Mouse (Mus musculus) megakaryocyte, embryonic 14.5 days (primary cell): ENCODE data around the gene Abca13. TPM values are rescaled to one million over a fixed set of nuclear protein-coding genes. Genes with fewer than 3 reads are reported as not detected.
"Not testable (repeated sequence)": the region's sequence is repeated elsewhere in the genome, so short reads cannot be mapped to it uniquely, and the experiment has no call there.

Source experiments
- H3K27me3 ChIP-seq: replicated peaks from 2 replicates; pipeline ENCODE3; 2012; ENCODE audit warnings: inconsistent platforms
- H3K36me3 ChIP-seq: replicated peaks from 2 replicates; pipeline ENCODE3; 2012; ENCODE audit warnings: low read length, inconsistent platforms, mixed read lengths
- H3K4me1 ChIP-seq: 2 replicates; pipeline ENCODE4 v1.6.1; 2012; ENCODE audit warnings: inconsistent platforms
- H3K4me3 ChIP-seq: replicated peaks from 2 replicates; pipeline ENCODE3; 2012; ENCODE audit warnings: moderate library complexity, mild to moderate bottlenecking, inconsistent platforms
- H3K9me3 ChIP-seq: 2 replicates; pipeline ENCODE4 v1.6.1; 2012; ENCODE audit warnings: inconsistent platforms
- FLI1 ChIP-seq: IDR thresholded peaks from 2 replicates; pipeline ENCODE4 v1.6.1; 2012; ENCODE audit warnings: low read length, inconsistent platforms, mixed read lengths
- GATA1 ChIP-seq: IDR thresholded peaks from 3 replicates; pipeline ENCODE4 v1.6.1; 2012; ENCODE audit warnings: mixed read lengths, low read length, inconsistent platforms, borderline replicate concordance
- polyA plus RNA-seq: library from polyadenylated mRNA; stranded (reverse); fragments of >175 nt; gene quantifications from 2 replicates; pipeline ENCODE4 v1.2.3, GENCODE M21; 2012; ENCODE audit warnings: low replicate concordance; ENCODE audit not compliant: insufficient read depth

Gene Abca13
- polyA plus RNA-seq, 1 experiment: not detected

DNA sequence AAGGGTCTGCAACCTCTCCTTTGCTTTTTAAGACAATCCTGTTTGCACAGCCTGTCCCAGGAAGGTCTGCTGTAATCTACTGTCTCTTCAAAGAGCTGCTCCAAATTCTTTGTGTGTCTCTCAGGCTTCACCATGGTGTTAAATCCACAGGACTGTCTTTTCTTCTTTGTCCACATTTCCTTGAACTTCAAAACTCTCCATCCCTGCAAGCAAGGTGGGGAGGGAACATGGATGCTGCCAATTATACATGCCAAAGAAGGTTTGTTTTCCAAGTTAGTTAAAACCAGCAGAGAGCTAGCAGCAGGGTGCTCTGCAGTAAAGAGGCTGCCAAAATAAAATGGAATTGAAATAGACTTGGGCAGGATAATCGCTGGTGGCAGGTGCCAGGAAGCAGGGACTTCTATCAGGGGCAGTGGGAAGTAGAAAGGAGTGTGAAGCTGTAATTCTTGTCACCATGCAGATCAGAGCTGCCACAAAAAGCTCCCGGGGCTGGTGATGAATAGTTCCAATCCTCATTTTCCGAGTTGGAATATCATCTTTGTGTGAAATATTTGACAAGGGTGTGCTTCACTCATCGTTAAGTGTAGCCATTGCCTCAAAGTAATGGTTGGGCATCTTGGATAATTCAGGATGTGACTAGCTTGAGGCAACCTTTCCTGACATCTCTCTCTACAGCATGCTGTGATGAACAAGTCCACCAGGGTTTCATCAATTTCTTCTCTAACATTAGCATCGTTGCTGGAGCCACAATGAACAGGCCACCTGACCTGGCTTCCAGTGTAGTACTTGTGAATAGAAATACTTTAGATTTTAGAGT, 308.8 kb downstream of the Abca13 start:
- no peaks in the 10 kb centered on the region for H3K36me3 ChIP-seq
- TF ChIP-seq FLI1: no peak
- TF ChIP-seq GATA1: no peak

DNA sequence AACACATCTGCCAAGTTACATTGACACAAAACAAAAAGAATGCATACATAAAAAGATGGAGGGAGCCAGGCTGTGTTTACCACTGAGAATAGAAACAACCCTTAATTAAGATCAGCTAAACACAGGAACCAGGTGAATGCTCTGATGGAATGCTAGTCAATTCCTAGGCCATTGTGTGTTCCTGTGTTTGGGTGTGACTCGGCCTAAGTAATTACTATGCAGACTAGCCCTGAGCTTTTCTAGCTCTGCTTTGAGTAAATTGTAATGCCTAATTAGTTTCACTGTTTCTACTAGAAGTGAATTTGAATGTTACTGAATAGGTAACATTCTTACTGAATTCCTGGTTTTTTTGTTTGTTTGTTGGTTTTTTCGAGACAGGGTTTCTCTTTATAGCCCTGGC, 323.2 kb downstream of the Abca13 start:
- not testable (repeated sequence) for H3K36me3 ChIP-seq, H3K4me1 ChIP-seq, H3K4me3 ChIP-seq, H3K9me3 ChIP-seq, H3K27me3 ChIP-seq

More for the DNA sequence above, 308.8 kb downstream of the Abca13 start:
- Histone ChIP-seq H3K9me3 (no peaks in the 10 kb centered on the region), H3K27me3 (no peaks in the 10 kb centered on the region), H3K4me3 (no peak overlapping the region), H3K4me1 (0 out of 2 replicates have a peak, but pooled peaks cover 4% of the 10 kb centered on the region)

DNA sequence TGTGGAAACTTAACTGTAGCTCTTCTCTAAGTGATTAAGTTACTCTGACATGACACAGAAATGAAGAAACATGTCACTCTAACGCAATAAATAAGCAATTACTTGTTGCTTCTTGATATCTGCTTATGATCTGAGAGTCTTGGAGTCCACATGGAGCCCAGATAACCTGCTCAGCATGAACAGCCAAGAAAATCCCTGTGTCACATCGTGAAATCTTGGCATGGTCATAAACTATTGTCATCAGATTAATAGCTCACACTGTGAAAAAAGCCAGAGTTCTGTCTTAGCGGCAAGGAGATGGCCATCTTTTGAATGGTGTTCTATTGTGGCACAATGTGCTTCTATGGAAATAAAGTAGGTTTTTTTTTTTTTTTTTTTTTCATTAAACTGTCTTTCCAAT, 336.8 kb downstream of the Abca13 start:
- Histone ChIP-seq H3K4me3 (no peak overlapping the region), H3K36me3 (no peaks in the 10 kb centered on the region), H3K9me3 (no peaks in the 10 kb centered on the region), H3K4me1 (peaks cover 35% of the 10 kb centered on the region), H3K27me3 (no peaks in the 10 kb centered on the region)
- TF ChIP-seq GATA1: no peak

DNA sequence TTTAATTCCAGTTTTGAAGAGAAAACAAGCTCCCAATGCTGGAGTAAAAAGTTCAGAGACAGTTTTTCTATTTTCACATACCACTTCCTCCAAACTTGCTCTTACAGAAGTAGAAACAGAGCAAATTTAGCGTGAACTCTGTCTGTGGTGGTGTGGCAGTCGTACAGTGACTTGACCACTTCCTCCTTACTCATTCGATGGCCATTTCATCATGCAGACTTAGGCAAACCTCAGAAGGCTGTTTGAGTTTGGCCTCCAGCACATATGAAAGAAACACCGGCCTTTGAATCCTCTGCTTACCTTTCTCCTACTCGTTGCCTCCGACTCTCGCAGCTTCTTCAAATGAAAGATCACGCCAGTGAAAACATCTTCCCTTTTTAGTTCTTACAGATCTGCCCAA, 340.0 kb downstream of the Abca13 start:
- H3K36me3 ChIP-seq: no peaks in the 10 kb centered on the region
- no peaks in the 10 kb centered on the region for H3K9me3 ChIP-seq
- peaks cover 30% of the 10 kb centered on the region for H3K4me1 ChIP-seq
- no peaks in the 10 kb centered on the region for H3K27me3 ChIP-seq
- H3K4me3 ChIP-seq: peak overlapping the region; percentile 68
- TF ChIP-seq GATA1: no peak
- TF ChIP-seq FLI1: no peak

DNA sequence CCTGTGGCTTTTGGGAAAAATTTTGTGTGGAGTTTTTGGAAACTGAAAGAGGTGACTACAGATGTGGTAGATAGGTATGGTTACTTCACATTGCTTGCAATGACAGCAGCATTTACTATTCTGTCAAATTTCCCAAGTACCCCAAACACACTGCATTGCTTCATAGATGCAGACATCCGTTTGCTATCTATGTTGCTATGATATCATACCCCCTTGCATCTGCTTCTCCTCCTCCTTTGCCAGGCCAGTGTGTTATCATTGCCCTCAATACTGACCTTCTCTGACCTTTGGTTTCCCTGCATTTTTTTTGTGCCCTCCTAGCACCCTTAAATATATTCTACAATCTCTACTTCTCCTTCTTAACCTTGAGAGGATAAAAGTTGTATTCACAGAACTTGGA, 341.4 kb downstream of the Abca13 start:
- Histone ChIP-seq H3K4me1 (peaks cover 37% of the 10 kb centered on the region), H3K4me3 (no peak overlapping the region), H3K9me3 (no peaks in the 10 kb centered on the region), H3K27me3 (no peaks in the 10 kb centered on the region), H3K36me3 (no peaks in the 10 kb centered on the region)
- TF ChIP-seq FLI1 (no peak), GATA1 (no peak)

DNA sequence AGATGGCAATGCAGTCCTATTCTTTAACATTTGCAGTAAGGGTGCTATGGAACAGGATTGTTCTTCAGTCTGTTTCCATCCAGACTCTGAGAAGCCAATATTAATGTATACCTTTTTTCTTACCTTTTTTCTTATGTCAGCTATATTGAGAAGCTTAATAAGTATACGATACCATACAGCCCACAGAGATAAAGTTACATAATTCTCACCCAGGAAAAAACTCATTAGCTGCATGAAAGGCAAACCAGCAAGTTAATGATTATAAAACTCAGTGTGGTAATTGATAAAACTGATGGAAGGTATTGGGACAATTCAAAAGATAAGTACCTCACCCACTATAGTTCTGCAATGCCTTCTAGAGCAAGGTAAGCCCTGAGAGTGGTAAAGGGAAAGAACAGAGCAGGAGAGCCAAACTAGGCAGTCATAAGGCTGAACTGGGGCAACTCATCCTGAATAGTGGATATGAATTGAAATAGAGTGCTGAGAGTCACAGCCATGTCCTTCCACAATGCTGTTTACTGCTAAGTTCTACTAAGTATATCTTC, 342.0 kb downstream of the Abca13 start:
- Histone ChIP-seq H3K9me3 (no peaks in the 10 kb centered on the region), H3K4me3 (no peak overlapping the region), H3K27me3 (no peaks in the 10 kb centered on the region), H3K4me1 (peaks cover 37% of the 10 kb centered on the region), H3K36me3 (no peaks in the 10 kb centered on the region)
- TF ChIP-seq FLI1: no peak
- TF ChIP-seq GATA1: no peak

DNA sequence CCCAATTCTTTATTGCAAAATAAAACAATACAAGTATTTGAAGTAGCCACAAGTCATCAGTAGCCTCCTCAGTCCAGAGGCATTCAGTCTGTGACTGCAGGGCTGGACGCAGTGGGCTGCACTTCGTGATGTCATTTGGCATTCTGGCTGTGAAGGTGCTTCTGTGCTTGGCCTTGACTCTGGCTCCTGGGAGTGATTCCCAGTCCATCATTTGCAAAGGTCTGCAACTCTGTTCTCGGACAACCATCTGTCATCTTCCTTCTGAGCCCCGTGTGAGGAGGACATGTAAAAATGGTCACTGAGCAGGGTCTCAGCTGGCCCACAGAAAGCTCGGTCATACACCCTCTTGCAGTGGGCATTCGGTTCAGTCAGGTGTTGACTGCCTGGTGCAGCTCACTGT, 345.1 kb downstream of the Abca13 start:
- H3K4me1 ChIP-seq: peaks cover 19% of the 10 kb centered on the region
- no peaks in the 10 kb centered on the region for H3K36me3 ChIP-seq
- H3K9me3 ChIP-seq: no peaks in the 10 kb centered on the region
- H3K4me3 ChIP-seq: no peak overlapping the region
- no peaks in the 10 kb centered on the region for H3K27me3 ChIP-seq
- TF ChIP-seq FLI1 (no peak), GATA1 (no peak)

DNA sequence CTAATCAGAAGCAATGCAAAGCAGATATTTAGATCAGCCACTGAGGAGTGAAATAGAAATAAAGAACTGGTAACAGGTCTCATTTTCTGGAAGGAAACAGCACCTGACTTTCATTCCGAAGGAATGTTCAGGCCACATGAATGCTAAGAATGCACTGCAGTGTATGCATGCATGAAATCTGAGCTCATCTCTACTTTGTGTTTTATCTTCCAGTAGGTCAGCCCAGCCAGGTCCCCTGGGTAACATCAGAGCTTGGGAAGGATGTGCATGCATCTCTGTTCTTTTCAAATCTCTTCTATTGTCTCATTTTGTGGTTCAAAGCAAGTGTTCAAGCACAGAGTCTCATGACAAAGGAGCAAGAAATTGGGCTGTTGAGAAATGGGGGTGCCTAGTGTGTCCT, 346.6 kb downstream of the Abca13 start:
- Histone ChIP-seq H3K4me1 (peaks cover 7% of the 10 kb centered on the region), H3K9me3 (no peaks in the 10 kb centered on the region), H3K4me3 (no peak overlapping the region), H3K36me3 (no peaks in the 10 kb centered on the region), H3K27me3 (no peaks in the 10 kb centered on the region)
- TF ChIP-seq GATA1 (no peak), FLI1 (no peak)

DNA sequence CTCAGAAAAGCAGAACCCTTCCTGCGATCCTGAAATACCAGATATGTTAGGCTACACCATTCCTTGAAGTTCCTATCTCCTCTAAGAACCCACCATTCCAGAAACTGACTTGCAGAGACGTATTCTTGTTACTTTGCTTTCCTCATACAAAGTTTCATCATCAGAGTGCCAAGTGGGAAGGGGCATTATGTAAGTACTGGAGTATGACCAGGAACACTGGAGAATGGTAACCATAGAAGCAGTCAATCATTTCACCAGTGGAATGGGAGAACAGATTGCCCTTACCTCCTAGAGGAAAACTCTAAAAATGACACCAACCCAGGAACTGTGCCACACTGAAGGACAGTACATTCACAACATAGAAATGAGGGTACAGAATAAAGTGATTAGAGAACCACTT, 368.3 kb downstream of the Abca13 start:
- no peaks in the 10 kb centered on the region for H3K4me1 ChIP-seq
- H3K27me3 ChIP-seq: no peaks in the 10 kb centered on the region
- TF ChIP-seq GATA1: no peak
- no peak overlapping the region for H3K4me3 ChIP-seq
- H3K9me3 ChIP-seq: no peaks in the 10 kb centered on the region
- H3K36me3 ChIP-seq: no peaks in the 10 kb centered on the region

DNA sequence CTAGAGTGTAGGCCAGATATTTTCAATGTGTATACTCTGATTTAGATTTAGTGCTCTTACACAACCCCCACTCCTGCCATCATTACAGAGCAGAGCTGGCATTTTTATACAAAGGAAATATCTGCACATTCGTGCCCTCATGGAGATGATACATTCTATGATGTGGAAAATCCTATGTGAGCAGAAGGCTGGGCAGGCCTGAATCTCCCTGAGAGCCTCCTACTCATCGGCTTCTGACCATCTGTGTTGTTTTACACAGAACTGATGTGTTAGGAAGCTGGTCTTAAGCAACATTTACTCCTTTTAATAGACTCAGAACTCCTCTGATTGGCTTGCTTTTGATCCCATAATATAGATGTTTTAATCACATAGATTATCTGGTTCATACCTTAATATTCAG, 376.6 kb downstream of the Abca13 start:
- no peaks in the 10 kb centered on the region for H3K9me3 ChIP-seq

DNA sequence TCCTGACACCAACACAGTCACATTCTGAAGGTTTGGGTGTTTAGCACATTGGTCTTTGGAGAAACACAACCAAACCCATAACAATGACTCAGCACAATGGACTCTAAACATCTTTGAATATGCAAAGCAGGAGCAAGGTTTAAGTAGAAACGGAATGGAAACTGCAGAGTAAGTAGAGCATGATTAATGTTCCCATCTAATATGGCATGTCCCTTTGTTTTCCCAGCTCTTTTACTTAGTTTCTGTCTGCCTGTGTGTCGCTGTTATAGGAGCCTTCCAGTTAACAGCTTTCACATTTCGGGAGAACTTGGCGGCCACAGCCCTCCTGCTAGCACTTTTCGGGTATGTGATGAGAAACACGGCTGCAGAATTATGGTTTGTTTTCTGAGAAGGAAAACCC, 378.6 kb downstream of the Abca13 start:
- H3K9me3 ChIP-seq: no peaks in the 10 kb centered on the region
- TF ChIP-seq GATA1 (no peak), FLI1 (no peak)
- no peaks in the 10 kb centered on the region for H3K36me3 ChIP-seq
- no peaks in the 10 kb centered on the region for H3K4me1 ChIP-seq
- H3K27me3 ChIP-seq: no peaks in the 10 kb centered on the region
- H3K4me3 ChIP-seq: no peak overlapping the region

More for the DNA sequence above, 376.6 kb downstream of the Abca13 start:
- no peaks in the 10 kb centered on the region for H3K4me1 ChIP-seq
- H3K27me3 ChIP-seq: no peaks in the 10 kb centered on the region
- TF ChIP-seq GATA1 (no peak), FLI1 (no peak)
- H3K4me3 ChIP-seq: no peak overlapping the region
- no peaks in the 10 kb centered on the region for H3K36me3 ChIP-seq
